Mouse (Mus musculus) stomach, postnatal 0 days (tissue): ENCODE measurements at regions not wholly inside any gene's neighbourhood (a gene's known extent, or its start where the extent isn't known, plus 50 kb on each side); places are given as distances from the start of the nearest gene placed in this dataset.
"Not testable (repeated sequence)": the region's sequence is repeated elsewhere in the genome, so short reads cannot be mapped to it uniquely, and the experiment has no call there.

Source experiments
- ATAC-seq: fragments of 200-750 bp; cut with Nextera tagmentation; 2 replicates; pipeline ENCODE4 v1.8.0; 2017; ENCODE audit not compliant: low FRiP score, low TSS enrichment
- DNase-seq: peaks from one replicate; pipeline ENCODE4 v3.0.0-alpha.2; 2016; ENCODE audit warnings: low spot score
- H3K27ac ChIP-seq: fragments of 300-500 bp; sonication (generic); replicated peaks from 2 replicates; pipeline ENCODE4 v1.5.1; 2014; ENCODE audit warnings: mild to moderate bottlenecking, control low read depth
- H3K27me3 ChIP-seq: fragments of 300-500 bp; sonication (generic); 2 replicates; pipeline ENCODE4 v1.6.1; 2014; ENCODE audit warnings: low read length; ENCODE audit not compliant: control insufficient read depth, insufficient read depth
- H3K36me3 ChIP-seq: fragments of 300-500 bp; sonication (generic); 2 replicates; pipeline ENCODE4 v1.6.1; 2014; ENCODE audit warnings: low read length, mixed read lengths; ENCODE audit not compliant: control insufficient read depth, insufficient read depth
- H3K4me1 ChIP-seq: fragments of 300-500 bp; sonication (generic); replicated peaks from 2 replicates; pipeline ENCODE4 v1.6.1; 2014; ENCODE audit warnings: antibody characterized with exemption; ENCODE audit not compliant: control insufficient read depth, insufficient read depth
- H3K4me2 ChIP-seq: fragments of 300-500 bp; sonication (generic); replicated peaks from 2 replicates; pipeline ENCODE4 v1.6.1; 2014; ENCODE audit warnings: low read depth, mild to moderate bottlenecking, control low read depth, moderate library complexity
- H3K4me3 ChIP-seq: fragments of 300-500 bp; sonication (generic); 2 replicates; pipeline ENCODE4 v1.5.1; 2014; ENCODE audit warnings: low read depth, low read length, control low read depth
- H3K9ac ChIP-seq: fragments of 300-500 bp; sonication (generic); 2 replicates; pipeline ENCODE4 v1.6.1; 2014; ENCODE audit warnings: mild to moderate bottlenecking, low read length, control low read depth, mixed read lengths
- H3K9me3 ChIP-seq: fragments of 300-500 bp; sonication (generic); 2 replicates; pipeline ENCODE4 v1.6.1; 2016; ENCODE audit warnings: low read length; ENCODE audit not compliant: control insufficient read depth
- CTCF ChIP-seq: IDR thresholded peaks from 2 replicates; pipeline ENCODE4 v1.5.1; 2016; ENCODE audit warnings: antibody characterized with exemption, low read depth, mild to moderate bottlenecking, moderate library complexity
- EP300 ChIP-seq: optimal IDR thresholded peaks from 2 replicates; pipeline ENCODE3; 2016; ENCODE audit warnings: antibody characterized with exemption
- WGBS: fragments of 180-500 bp; shearing (Covaris S2); extraction: QIAGEN DNeasy Blood & Tissue Kit; methylation state at CpG from one replicate; pipeline ENCODE4 v1.1.7; 2014; 5-methylcytosine and 5-hydroxymethylcytosine counted together

GRCm38 (mm10) chr3:7713741-7714140 lies 1093.5 kb upstream of the 1700008P02Rik start:
- H3K4me2 ChIP-seq = no peak overlapping the region
- no peak for ATAC-seq
- no peaks in the 10 kb centered on the region for H3K27me3 ChIP-seq
- no peak overlapping the region for H3K9ac ChIP-seq
- no peaks in the 10 kb centered on the region for H3K36me3 ChIP-seq
- H3K4me1 ChIP-seq = no peaks in the 10 kb centered on the region
- WGBS = 83% methylated on average over 2 of the region's 2 CpGs
- H3K9me3 ChIP-seq = no peaks in the 10 kb centered on the region
- no peak for TF ChIP-seq EP300
- no peak for TF ChIP-seq CTCF
- no peak for DNase-seq
- no peak overlapping the region for H3K27ac ChIP-seq
- no peak overlapping the region for H3K4me3 ChIP-seq

GRCm38 (mm10) chr3:7713130-7713529 lies 1092.9 kb upstream of the 1700008P02Rik start:
- Histone ChIP-seq H3K4me1 (no peaks in the 10 kb centered on the region), H3K27me3 (no peaks in the 10 kb centered on the region), H3K4me2 (no peak overlapping the region), H3K27ac (no peak overlapping the region), H3K4me3 (no peak overlapping the region), H3K36me3 (no peaks in the 10 kb centered on the region), H3K9ac (no peak overlapping the region), H3K9me3 (no peaks in the 10 kb centered on the region)
- DNase-seq (no peak), ATAC-seq (no peak)
- TF ChIP-seq CTCF (peak; percentile 37), EP300 (no peak)

- no peak overlapping the region for H3K27ac ChIP-seq
- ATAC-seq (no peak), DNase-seq (no peak)
- 80% methylated on average over 2 of the region's 2 CpGs for WGBS
- no peaks in the 10 kb centered on the region for H3K36me3 ChIP-seq
- TF ChIP-seq CTCF (no peak), EP300 (no peak)
- no peak overlapping the region for H3K4me2 ChIP-seq
- H3K4me1 ChIP-seq = no peaks in the 10 kb centered on the region
- no peak overlapping the region for H3K4me3 ChIP-seq
- H3K27me3 ChIP-seq = no peaks in the 10 kb centered on the region
- no peak overlapping the region for H3K9ac ChIP-seq
- no peaks in the 10 kb centered on the region for H3K9me3 ChIP-seq
Measured at GRCm38 (mm10) chr3:7712466-7712865, 1092.2 kb upstream of the 1700008P02Rik start.

GRCm38 (mm10) chr3:7708609-7709008 lies 1088.4 kb upstream of the 1700008P02Rik start:
- TF ChIP-seq CTCF (no peak), EP300 (no peak)
- no peak for ATAC-seq
- 53% methylated on average over 2 of the region's 2 CpGs for WGBS

GRCm38 (mm10) chr3:7683536-7683935 lies 1063.3 kb upstream of the 1700008P02Rik start:
- ATAC-seq (no peak), DNase-seq (no peak)
- Histone ChIP-seq H3K4me3 (no peak overlapping the region), H3K4me1 (no peaks in the 10 kb centered on the region), H3K36me3 (no peaks in the 10 kb centered on the region), H3K27ac (no peak overlapping the region), H3K9me3 (no peaks in the 10 kb centered on the region), H3K9ac (no peak overlapping the region), H3K27me3 (no peaks in the 10 kb centered on the region), H3K4me2 (no peak overlapping the region)
- 67% methylated on average over 1 of the region's 1 CpGs for WGBS
- TF ChIP-seq CTCF (no peak), EP300 (no peak)

More at GRCm38 (mm10) chr3:7708609-7709008, 1088.4 kb upstream of the 1700008P02Rik start:
- Histone ChIP-seq H3K4me1 (no peaks in the 10 kb centered on the region), H3K4me2 (no peak overlapping the region), H3K27ac (no peak overlapping the region), H3K4me3 (no peak overlapping the region), H3K36me3 (no peaks in the 10 kb centered on the region), H3K27me3 (no peaks in the 10 kb centered on the region), H3K9ac (no peak overlapping the region), H3K9me3 (no peaks in the 10 kb centered on the region)
- DNase-seq = no peak

- H3K9me3 ChIP-seq, H3K4me1 ChIP-seq, H3K36me3 ChIP-seq, H3K4me2 ChIP-seq, H3K27me3 ChIP-seq, DNase-seq, ATAC-seq, H3K4me3 ChIP-seq, H3K9ac ChIP-seq, H3K27ac ChIP-seq: not testable (repeated sequence)
- WGBS = 55% methylated on average over 3 of the region's 3 CpGs
Measured at GRCm38 (mm10) chr3:7682816-7683215, 1062.6 kb upstream of the 1700008P02Rik start.
